Mouse (Mus musculus) testis, postnatal 10 days (tissue): ENCODE measurements around the gene Lin28a.
"Not testable (repeated sequence)": the region's sequence is repeated elsewhere in the genome, so short reads cannot be mapped to it uniquely, and the experiment has no call there.

Experiments
- DNase-seq: peaks from one replicate; pipeline ENCODE4 v3.0.0; 2021; ENCODE audit warnings: low spot score

The Lin28a gene

DNA sequence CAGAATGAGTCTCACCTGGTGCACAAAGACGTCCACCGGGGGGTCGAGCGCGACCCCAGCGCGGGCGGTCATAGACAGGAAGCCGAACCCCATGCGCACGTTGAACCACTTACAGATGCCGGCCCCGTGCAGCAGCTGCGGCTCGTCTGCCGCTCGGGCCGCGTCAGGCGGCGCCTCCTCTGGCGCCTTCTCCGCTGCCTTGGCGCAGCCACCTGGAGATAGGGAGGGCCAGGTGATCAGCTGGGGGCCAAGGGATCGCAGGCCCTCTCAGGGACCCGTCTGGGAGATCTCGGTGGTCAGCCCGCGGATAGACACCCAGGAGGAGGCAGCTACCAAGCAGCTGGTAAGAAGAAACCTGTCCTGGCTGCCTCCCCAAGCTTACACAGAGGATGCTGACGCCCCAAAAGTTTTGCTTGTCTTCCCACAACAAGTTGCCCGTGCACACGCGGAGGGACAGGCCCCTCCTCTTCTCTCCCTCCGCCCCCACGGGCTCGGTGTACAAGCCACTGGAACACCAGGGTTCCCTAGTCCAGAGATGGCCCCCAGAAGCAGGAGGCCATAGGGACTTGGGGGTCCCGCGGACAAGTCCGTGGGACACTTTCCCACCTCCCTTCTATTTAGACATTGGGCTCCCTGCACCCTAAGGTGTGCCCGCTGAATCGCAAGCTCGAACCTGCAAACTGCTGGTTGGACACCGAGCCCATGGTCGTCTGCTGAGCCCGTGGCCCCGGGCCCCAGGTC is 433 bp downstream of the Lin28a start:
- no peak for DNase-seq

DNA sequence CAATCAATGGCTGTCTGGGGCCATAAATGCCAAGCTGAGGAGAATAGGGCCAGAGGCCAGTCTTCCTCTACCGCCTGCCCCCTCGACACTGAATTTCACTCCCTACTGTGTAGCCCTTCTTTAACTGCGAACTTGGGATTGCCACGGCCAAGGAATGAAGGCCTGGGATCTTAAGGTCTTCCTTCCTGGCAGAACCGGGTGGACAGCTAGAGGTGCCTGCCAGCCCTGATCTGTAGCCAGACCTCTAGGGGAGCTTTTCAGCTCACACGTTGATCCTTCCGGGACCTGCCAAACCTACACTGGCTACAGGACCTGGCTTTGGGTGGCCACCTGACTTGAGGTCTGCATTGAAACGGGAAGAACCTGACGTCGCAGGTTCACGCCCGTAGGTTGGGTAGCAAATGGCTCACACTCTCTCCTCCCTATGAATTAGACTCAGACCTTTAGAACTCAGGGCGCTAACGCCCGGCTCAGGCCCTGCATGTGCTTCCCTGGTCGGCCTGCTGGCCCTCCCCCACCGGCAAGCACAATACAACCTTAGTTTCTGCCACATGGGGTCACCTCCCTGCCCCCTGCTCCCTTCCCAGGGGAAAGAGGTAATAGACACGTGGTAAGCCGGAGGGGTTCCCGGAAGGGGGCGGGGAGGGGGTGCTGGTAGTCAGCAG is 1.3 kb downstream of the Lin28a start:
- DNase-seq, result no peak

DNA sequence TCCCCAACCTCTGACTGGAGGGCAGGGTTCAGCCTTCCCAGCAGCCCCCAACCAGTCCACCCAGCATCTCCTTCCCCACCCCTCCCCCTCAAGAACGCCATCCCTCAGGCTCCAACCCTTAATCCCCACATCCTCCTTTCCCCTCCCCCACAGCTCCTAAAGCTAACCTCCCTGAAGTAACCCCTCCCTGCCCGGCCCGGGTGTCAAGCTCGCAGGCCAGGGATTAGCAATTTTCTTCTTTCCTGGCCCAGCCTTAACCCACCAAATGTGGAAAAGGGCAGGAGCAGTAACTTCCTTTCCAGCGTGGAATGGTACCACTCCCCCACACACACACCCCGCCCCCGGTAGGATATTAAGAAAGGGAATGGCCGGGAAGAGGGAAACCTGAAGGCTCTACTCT is 1.9 kb downstream of the Lin28a start:
- DNase-seq, result no peak

DNA sequence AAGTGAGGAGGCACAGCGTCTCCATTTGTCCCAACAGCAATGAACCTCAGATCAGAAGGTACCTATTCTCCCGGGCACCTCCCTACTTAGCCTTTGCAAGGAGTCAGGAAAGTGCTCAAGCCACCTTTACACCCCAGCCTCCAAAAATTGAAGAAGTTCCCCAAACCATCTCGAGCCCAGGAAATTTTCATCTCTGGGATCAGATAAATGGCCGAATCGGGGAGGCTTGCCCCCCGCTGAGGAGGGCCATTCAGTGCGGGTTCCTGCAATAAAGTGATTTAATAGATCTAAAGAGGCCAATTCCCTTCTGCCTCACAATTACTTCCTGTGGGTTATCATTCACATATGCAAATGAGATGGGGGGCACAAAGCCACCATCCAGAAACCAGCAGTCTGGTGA is 2.4 kb downstream of the Lin28a start:
- no peak for DNase-seq

DNA sequence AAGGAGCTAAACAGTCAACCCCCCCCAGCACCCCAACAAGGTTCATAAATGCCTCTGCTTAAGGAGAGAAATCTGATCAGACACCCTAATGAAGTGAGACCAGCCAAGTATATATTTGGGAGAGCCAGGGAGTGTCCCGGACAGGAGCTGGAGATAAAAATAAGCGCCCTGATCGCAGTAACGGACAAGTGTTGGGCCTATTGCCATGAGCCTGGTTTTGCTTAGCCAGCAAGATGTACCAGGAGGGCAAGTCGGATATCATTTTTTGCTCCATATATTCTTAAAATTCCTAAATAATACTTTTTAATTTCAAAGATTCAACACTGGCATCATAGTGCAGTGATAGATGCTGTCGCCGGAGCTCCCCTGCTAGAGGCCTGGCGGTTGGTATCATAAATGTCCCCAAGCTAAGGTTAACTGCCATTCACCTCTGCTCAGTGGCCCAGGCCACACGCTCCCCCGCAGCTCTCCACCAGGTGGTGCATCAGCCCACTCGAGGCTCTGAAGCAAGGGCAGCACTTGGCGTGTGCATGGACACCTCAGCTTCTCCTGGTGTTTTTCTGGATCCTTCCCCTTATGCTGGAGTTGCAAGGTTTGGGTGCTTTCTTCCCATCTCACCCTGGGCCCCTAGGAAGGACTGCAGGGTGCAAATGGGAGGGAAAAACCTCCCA is 5.6 kb downstream of the Lin28a start:
- no peak for DNase-seq

DNA sequence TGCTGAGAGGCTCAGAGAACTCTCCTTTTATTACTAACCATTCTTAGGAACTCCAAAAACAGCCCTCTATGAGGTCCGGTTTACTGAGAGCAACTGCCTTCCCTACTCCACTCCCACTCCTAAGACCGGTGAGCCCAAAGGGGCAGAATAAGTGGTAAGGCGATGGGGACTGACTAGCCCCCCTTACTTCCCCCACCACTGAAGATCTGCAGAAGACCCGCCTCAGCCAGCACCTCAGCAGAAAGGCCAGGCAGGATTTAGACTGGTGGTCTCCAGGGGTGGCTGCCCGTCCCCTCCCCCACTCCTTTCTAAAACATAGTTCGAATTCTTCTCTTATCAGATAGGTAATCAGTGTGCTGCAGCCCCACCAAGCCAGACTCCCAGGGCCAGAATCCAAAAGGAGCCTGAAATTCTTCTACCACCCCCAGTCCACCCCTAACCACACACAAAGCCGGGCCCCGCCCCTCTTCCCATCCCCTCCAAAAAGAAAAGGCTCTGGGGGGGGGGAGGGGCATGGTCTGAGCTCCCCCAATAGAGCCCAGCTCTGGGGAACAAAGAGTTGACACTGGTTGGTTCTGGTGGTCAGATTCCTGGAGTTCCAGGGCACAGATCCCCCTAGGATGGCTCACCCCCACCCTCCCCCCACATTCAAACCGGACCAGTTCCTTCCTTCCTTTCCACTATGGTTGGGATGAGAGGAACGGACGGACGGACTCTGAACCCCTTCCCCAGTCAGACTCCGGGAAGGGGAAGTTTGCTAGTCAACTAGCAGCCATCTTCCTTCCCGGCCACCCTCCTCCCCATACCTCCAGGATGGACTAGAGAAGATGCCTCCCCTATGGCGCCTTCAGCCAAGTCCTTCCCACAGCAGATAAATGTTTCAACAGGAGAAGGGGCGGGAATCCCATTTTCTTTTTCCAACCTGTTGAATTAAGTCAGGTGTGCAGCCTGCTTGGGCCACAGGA is 6.9 kb downstream of the Lin28a start:
- no peak for DNase-seq

DNA sequence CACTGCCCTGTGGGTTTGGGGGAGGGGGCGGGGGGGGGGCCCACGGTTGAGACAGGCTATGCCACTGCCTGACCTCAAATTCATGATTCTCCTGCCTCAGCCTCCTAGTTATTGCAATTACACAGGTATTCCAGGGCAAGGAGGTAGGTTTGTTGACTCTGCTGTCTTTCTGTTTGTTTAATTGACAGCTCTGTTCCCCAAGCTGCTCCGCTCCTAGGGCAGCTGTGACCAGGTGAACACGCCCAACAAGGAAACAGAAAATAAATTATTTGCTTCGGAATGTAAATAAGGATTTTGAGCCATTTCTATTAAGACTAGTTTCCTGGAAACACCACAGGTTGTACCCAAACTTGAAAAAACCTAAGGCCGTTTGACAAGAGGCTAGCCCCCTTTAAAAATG is 8.9 kb downstream of the Lin28a start:
- DNase-seq, result no peak

DNA sequence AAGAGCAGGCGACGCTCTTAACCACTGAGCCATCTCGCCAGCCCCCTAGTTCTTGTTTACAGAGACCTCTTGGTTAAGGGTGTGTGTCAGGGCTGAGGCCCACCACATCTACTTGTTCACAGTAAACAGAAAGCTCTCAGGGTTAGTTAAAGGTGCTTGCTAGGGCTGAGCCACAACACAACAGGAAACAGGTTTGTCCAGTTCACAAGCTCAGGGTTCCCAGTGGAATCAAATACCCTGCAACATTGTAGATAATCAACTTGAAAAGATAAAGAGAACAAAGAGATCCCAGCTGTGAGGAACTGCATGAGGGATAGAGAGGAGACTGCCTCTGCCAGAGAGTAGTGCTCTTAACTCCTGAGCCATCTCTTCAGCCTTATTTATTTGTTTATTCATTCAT is 11.8 kb downstream of the Lin28a start:
- no peak for DNase-seq

DNA sequence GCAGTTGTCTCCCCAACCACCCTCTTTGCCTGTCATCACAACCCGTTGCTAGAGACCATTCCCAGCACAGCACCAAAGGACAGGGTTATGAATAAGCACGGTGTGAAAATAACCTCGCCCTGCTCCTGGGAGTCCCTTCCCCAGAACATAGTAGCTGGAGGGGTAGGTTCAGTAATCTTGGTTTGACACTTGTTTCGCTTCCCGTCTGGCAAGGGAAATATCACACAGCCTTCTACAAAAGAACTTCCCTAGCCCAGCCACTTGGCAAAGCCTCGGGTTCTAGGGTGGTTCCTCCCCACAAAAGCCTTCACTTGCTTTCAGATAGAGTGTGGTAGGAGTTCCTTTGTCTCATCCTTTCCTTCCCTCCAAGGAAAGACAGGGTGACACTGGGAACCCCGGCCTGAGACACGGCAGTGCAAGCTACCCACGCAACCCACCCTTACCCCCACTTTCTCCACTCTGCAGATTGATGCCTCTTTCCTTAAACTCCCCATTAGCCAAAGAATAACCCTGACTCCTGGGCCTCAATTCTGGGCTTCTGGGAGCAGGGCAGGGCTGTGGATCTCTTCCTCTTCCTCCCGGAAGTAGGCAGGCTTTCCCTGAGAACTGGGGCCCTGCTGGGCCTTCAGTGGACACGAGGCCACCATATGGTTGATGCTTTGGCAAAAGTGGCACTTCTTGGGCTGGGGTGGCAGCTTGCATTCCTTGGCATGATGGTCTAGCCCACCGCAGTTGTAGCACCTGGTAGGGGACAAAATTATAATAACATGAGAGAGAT is 12.9 kb downstream of the Lin28a start:
- no peak for DNase-seq

DNA sequence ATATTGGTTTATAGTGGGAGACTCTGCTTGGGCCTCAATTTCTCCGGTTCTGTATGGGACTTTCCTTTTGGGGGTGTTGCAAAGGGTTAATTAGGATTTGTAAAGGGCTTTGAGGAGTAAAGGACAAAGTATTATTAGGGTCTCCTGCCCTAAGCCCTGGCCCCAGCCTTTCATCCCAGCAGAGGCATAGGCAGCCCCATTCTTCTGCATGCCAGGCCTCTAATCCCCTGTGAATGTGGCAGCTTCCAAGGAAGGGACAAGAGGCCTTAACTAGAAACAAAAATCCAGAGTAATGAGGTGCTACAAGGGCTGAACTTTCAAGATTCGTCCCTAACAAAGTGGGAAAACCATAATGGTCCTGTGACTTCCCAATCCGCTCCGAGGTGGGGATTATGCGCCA is 15.7 kb downstream of the Lin28a start:
- no peak for DNase-seq

DNA sequence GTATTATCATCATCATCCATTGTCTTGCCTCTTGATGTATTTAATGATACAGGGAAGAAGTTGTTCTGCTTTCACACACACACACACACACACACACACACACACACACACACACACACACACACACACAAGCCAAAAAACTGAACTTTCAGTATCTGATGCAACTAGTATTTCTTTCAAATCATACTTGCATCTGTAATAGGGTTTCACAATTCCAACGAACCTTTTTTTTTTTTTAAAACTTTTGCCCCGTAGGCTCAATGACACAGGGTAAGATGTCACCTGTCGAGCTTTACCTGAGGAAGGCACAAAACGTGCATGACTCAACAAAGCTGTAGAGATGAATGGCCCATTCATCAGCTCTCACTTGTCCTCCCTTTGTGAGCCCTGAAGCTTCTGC is 16.4 kb downstream of the Lin28a start:
- no peak for DNase-seq

DNA sequence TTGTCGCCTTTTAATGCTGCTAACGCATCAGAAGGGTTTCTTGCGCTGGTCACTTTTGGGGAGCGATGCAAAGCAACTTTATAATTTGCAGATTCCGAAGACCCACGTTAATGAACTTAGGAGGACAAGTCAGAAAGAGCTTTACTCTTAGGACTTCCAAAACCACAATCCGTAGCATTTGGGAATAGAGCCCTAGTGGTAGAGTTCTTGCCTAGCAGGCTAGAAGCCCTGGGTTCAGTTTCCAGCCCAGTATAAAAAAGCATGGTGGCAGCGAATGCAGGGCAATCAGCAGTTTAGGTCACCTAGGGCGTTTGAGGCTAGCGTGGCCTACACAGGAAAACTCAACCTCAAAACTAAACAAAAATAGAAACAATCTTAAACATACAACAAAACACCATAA is 16.9 kb downstream of the Lin28a start:
- no peak for DNase-seq

DNA sequence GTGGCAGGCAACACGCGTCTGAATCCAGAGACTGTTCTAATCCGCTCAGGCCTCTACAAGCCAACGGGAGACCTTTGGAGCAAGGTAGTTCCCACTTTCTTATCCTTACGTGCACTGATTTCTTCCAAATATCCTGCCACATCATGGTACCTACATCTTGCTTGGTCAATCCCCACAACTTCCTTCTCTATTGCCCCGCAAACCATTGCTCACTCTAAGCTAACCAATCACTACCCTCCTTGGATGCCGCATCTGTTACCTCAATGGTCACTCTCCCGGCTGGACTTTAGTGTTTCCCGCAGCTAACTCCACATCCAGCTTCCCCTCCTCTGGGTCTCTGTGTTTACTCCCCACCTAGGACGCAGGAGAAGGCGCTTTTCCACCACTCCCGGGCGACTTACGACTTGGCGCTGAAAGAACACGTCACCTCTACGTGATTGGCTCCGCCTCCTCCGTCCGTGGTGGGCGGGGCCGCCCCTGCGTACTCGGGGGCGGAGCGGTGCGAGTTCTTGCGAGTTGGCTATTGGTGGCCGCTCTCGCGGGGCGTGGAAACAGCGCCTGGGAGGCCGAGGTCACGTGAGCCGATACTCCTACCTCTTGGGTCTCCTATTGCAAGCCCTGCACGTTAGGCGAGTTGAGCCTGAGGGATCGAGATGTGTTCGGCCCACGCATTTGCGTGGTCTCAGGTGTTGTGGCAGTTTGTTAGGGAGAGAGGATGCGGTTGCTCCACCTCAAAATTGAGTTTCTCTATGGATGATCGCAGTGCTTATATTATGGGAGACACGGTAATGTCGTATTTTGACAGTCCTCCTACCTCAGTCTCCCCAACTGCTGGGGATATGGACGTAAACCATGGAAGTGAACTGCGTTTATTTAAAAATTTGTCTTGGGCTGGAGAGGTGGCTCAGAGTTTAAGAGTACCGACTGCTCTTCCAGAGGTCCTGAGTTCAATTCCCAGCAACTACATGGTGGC is 17.9 kb downstream of the Lin28a start, which contains the start of gene Dhdds:
Gene Dhdds (minus strand): TSS at position 453 of the 973 bp plus-strand sequence.
- DNase-seq, result peak; percentile 98

DNA sequence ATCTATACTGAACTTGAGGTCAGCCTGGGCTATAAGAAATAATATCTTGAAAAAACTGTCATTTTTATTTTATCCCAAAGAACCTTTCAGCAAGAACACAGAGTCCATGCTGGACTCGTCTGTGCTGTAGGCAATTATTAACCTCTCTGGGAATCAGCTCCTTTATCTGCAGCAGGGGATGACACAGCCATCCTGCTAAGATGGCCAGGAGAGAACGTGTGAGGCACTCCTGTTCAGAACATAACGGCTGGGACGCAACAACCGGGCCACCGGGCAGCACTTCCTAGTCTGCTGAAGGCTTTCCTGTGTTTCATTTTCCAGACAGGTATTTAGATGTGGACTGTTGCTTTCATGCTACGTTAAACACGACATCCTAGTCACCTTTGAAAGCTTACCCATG is 23.9 kb downstream of the Lin28a start:
- DNase-seq, result no peak

DNA sequence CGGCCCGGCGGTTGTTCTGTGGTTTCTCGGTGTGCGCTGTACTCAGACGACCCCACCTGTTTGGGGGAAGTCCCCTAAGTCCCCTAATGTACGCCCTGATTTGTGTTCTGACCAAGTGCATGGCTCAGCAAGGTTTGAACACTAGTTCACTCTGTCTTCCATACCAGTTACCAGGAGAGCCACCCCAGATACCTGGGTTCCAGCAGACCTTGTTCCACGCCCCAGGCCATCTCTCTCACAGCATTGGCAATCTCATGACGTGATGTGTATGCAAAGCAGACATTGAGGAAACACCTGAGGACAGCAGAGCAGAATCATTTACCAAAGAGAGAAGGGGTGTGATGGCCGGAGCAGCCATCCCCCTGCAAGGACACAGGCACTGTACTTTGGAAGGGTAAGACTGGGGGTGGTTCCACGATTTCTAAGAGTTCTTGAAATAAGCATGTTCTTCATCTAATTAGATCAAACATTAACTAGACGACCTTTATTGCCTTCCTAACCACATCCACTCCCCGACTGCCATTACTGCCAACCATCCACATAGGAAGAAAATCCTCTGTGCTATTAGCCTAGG is 27.5 kb downstream of the Lin28a start:
- DNase-seq, result no peak

DNA sequence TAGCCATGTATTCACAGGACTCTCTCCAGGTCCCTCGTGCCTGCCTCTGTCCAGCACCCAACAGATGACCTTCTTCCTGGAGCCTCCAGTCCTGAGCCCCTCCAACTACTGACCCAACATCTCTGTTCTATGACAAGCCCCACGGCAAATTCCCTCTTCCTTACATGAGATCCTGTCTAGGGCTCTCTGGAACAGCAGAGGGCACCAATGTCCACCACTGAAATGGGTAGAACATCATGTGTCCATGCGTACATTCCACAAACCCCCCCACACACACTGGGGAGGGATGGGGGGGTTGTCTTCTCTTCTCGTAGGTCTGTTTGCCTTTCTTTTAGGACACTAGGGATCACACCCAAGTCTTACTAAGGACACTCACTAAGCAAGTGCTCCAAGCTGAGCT is 28.6 kb downstream of the Lin28a start:
- no peak for DNase-seq

DNA sequence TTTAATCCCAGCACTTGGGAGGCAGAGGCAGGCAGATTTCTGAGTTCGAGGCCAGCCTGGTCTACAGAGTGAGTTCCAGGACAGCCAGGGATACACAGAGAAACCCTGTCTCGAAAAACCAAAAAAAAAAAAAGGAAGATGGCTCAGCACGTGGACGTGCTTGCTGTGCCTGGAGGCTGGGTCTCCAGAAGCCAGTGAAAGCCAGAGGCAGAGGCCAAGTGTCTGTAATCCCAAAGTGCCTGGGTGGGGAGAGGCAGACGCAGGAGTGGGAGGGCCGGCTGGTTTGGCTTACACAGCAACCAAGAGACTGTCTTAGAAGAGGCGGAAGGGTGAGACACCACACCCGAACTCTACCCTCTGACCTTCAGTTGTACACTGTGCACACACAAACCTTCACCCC is 30.4 kb downstream of the Lin28a start:
- not testable (repeated sequence) for DNase-seq

DNA sequence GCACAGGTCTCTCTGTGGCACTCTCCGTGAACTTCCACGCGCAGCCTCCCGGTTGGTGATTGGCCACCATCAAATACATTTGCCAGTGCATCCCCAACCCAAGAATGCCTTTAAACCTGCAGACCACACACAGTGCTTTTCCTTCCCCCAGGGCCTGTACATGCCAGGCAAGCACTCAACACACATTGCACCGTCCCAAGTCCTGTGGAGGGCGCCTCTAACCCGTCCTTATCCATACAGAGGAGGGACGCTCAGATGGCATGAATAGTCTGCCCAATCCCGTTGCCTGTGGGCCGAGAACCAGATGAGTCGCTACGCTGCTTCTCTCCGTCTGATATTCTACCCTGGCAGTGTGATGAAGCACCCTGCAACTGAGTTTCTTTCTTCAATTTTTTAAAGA is 35.7 kb downstream of the Lin28a start:
- DNase-seq, result no peak

DNA sequence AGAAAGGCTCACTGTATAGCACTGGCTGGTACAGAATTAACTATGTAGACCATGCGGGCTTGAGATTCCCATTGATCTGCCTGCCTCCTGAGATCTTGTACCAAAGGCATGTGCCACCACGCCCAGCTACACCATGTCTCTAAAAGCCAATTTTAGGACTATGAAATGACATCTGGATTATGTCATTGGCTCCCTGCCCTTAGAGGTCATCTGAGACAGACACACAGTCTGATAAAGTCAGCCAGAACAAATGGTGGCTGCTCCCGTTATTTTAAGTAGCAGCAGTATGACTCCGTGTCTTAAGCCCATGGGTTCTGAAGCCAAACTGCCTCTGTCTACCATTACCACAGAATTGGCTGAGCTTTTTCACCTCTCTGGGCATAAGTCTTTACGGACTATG is 38.1 kb downstream of the Lin28a start:
- no peak for DNase-seq
